Mouse (Mus musculus) forebrain, embryonic 11.5 days (tissue): ENCODE measurements at regions not wholly inside any gene's neighbourhood (a gene's known extent, or its start where the extent isn't known, plus 50 kb on each side); places are given as distances from the start of the nearest gene placed in this dataset.
A peak's percentile ranks its signal among the peaks of the same experiment; 100 is the strongest.

ENCODE experiments used
- ATAC-seq: fragments of 200-750 bp; cut with Nextera tagmentation; replicated peaks from 2 replicates; pipeline ENCODE4 v1.8.0; 2017; ENCODE audit warnings: moderate TSS enrichment; ENCODE audit not compliant: low FRiP score
- DNase-seq: peaks from one replicate; pipeline ENCODE4 v3.0.0-alpha.2; 2017; ENCODE audit warnings: low spot score
- H3K27ac ChIP-seq: fragments of 300-500 bp; sonication (generic); 2 replicates; pipeline ENCODE4 v1.5.1; 2014; ENCODE audit warnings: low read depth, low read length
- H3K27me3 ChIP-seq: fragments of 300-500 bp; sonication (generic); 2 replicates; pipeline ENCODE4 v1.6.1; 2014; ENCODE audit warnings: mild to moderate bottlenecking, low read length, mixed read lengths; ENCODE audit not compliant: control insufficient read depth, insufficient read depth
- H3K36me3 ChIP-seq: fragments of 300-500 bp; sonication (generic); 2 replicates; pipeline ENCODE4 v1.6.1; 2014; ENCODE audit warnings: mild to moderate bottlenecking, low read length, moderate library complexity, mixed read lengths; ENCODE audit not compliant: control insufficient read depth, insufficient read depth
- H3K4me1 ChIP-seq: fragments of 300-500 bp; sonication (generic); replicated peaks from 2 replicates; pipeline ENCODE4 v1.6.1; 2014; ENCODE audit warnings: low read length, mixed read lengths; ENCODE audit not compliant: control insufficient read depth, insufficient read depth
- H3K4me2 ChIP-seq: fragments of 300-500 bp; sonication (generic); 2 replicates; pipeline ENCODE4 v1.6.1; 2014; ENCODE audit warnings: low read depth, mild to moderate bottlenecking, low read length, moderate library complexity, mixed read lengths; ENCODE audit not compliant: severe bottlenecking
- H3K4me3 ChIP-seq: fragments of 300-500 bp; sonication (generic); 2 replicates; pipeline ENCODE4 v1.5.1; 2014; ENCODE audit warnings: low read depth, low read length
- H3K9ac ChIP-seq: fragments of 300-500 bp; sonication (generic); 2 replicates; pipeline ENCODE4 v1.6.1; 2014; ENCODE audit warnings: low read length
- H3K9me3 ChIP-seq: fragments of 300-500 bp; sonication (generic); 2 replicates; pipeline ENCODE4 v1.6.1; 2016; ENCODE audit warnings: low read length, mixed read lengths; ENCODE audit not compliant: control insufficient read depth
- WGBS: fragments of 180-500 bp; shearing (Covaris S2); extraction: QIAGEN DNeasy Blood & Tissue Kit; methylation state at CpG from one replicate; pipeline ENCODE4 v1.1.7; 2014; 5-methylcytosine and 5-hydroxymethylcytosine counted together

GRCm38 (mm10) chr1:60823006-60823665 is 63.7 kb upstream of the Ctla4 start:
- H3K9me3 ChIP-seq = no peaks in the 10 kb centered on the region
- H3K27me3 ChIP-seq = no peaks in the 10 kb centered on the region
- no peak overlapping the region for H3K27ac ChIP-seq
- no peaks in the 10 kb centered on the region for H3K36me3 ChIP-seq
- ATAC-seq = no peak
- H3K9ac ChIP-seq = no peak overlapping the region
- 61% methylated on average over 8 of the region's 8 CpGs for whole genome bisulfite sequencing
- H3K4me2 ChIP-seq = no peak overlapping the region
- DNase-seq = peak; percentile 66
- H3K4me3 ChIP-seq = no peak overlapping the region
- H3K4me1 ChIP-seq = no peaks in the 10 kb centered on the region

- Histone ChIP-seq H3K36me3 (no peaks in the 10 kb centered on the region), H3K4me3 (no peak overlapping the region), H3K4me2 (no peak overlapping the region), H3K4me1 (no peaks in the 10 kb centered on the region), H3K27ac (no peak overlapping the region), H3K9me3 (no peaks in the 10 kb centered on the region), H3K27me3 (no peaks in the 10 kb centered on the region), H3K9ac (no peak overlapping the region)
- WGBS = 88% methylated on average over 5 of the region's 5 CpGs
- ATAC-seq (no peak), DNase-seq (no peak)
Measured at GRCm38 (mm10) chr1:60824218-60825125, 62.3 kb upstream of the Ctla4 start.

- Histone ChIP-seq H3K36me3 (no peaks in the 10 kb centered on the region), H3K27me3 (no peaks in the 10 kb centered on the region), H3K4me1 (no peaks in the 10 kb centered on the region), H3K9me3 (no peaks in the 10 kb centered on the region), H3K9ac (no peak overlapping the region), H3K4me3 (no peak overlapping the region), H3K27ac (no peak overlapping the region), H3K4me2 (no peak overlapping the region)
- 83% methylated on average over 9 of the region's 9 CpGs for WGBS
- ATAC-seq (no peak), DNase-seq (no peak)
Measured at GRCm38 (mm10) chr1:60825256-60826186, 61.3 kb upstream of the Ctla4 start.

- Histone ChIP-seq H3K4me1 (no peaks in the 10 kb centered on the region), H3K4me3 (no peak overlapping the region), H3K9ac (no peak overlapping the region), H3K9me3 (no peaks in the 10 kb centered on the region), H3K36me3 (no peaks in the 10 kb centered on the region), H3K27ac (no peak overlapping the region), H3K4me2 (no peak overlapping the region), H3K27me3 (no peaks in the 10 kb centered on the region)
- no peak for ATAC-seq
- DNase-seq = no peak
Measured at GRCm38 (mm10) chr1:60826981-60827380, 59.8 kb upstream of the Ctla4 start.

GRCm38 (mm10) chr1:60828152-60828551 is 58.6 kb upstream of the Ctla4 start:
- Histone ChIP-seq H3K36me3 (no peaks in the 10 kb centered on the region), H3K9ac (no peak overlapping the region), H3K4me2 (no peak overlapping the region), H3K4me1 (no peaks in the 10 kb centered on the region), H3K9me3 (no peaks in the 10 kb centered on the region), H3K27me3 (no peaks in the 10 kb centered on the region), H3K27ac (no peak overlapping the region), H3K4me3 (no peak overlapping the region)
- 91% methylated on average over 6 of the region's 6 CpGs for WGBS
- DNase-seq (no peak), ATAC-seq (no peak)

GRCm38 (mm10) chr1:60829849-60830248 is 57.0 kb upstream of the Ctla4 start:
- Histone ChIP-seq H3K4me1 (no peaks in the 10 kb centered on the region), H3K9ac (no peak overlapping the region), H3K4me3 (no peak overlapping the region), H3K27me3 (no peaks in the 10 kb centered on the region), H3K27ac (no peak overlapping the region), H3K9me3 (no peaks in the 10 kb centered on the region), H3K4me2 (no peak overlapping the region), H3K36me3 (no peaks in the 10 kb centered on the region)
- 73% methylated on average over 3 of the region's 3 CpGs for WGBS
- ATAC-seq (no peak), DNase-seq (no peak)

- no peaks in the 10 kb centered on the region for H3K9me3 ChIP-seq
- no peak overlapping the region for H3K9ac ChIP-seq
- H3K36me3 ChIP-seq = no peaks in the 10 kb centered on the region
- H3K27ac ChIP-seq = no peak overlapping the region
- H3K27me3 ChIP-seq = no peaks in the 10 kb centered on the region
- ATAC-seq = no peak
- no peak for DNase-seq
- H3K4me1 ChIP-seq = no peaks in the 10 kb centered on the region
- no peak overlapping the region for H3K4me3 ChIP-seq
- H3K4me2 ChIP-seq = no peak overlapping the region
- WGBS = 82% methylated on average over 2 of the region's 2 CpGs
Measured at GRCm38 (mm10) chr1:60833668-60834067, 53.1 kb upstream of the Ctla4 start.
